In the genomic region with DNA sequence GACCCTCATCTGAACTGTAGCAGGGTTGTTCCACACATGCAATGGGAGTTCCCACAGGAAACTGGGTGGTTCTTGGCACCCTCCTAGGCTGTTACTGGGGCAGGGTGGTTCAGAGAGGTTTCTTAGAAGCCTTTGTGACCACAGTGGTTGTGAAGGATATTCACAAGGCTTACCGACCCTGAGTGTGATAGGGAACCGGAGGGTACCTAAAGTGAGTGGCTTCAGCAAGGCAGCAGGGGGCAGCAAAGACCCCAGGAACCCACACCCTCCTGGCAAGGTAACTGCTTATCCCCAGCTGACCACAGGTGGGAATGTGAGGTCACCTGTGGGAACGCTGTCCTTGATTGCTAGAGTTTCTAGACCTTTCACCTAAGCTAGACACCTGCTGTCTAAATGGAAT, we compare ENCODE assay signal across 10 mouse cellular contexts.
A peak's percentile ranks its signal among the peaks of the same experiment; 100 is the strongest.
DNase-seq lines count a peak whose midpoint lies in the region; ATAC-seq lines count a peak whose summit lies in the region.
"Had no signal": no experiment of that assay in that cellular context is flagged by ENCODE, and none has a peak within 500 bp of the region (broad histone marks: within the 10 kb centered on the region; RNA-seq: fewer than 3 reads in every experiment).

No protein-coding gene starts in this region.

- H3K27me3 ChIP-seq in neural tube, embryonic 11.5 days (ENCODE audit: control insufficient read depth, insufficient read depth, low read length): no peaks in the 10 kb centered on the region
- no peaks in the 10 kb centered on the region for H3K27me3 ChIP-seq in neural tube, embryonic 15.5 days (replicated peaks)
- no peaks in the 10 kb centered on the region for H3K27me3 ChIP-seq in limb, embryonic 12.5 days
- H3K27me3 ChIP-seq: heart, embryonic 13.5 days had no signal

- H3K4me1 ChIP-seq in neural tube, embryonic 11.5 days (ENCODE audit: control insufficient read depth, insufficient read depth, low read length): no peaks in the 10 kb centered on the region
- H3K4me1 ChIP-seq in neural tube, embryonic 15.5 days: no peaks in the 10 kb centered on the region
- peaks cover 11% of the 10 kb centered on the region for H3K4me1 ChIP-seq in limb, embryonic 12.5 days (replicated peaks)
- H3K4me1 ChIP-seq: heart, embryonic 13.5 days had no signal

- H3K27ac ChIP-seq in neural tube, embryonic 11.5 days (ENCODE audit: low read depth, low read length): no peak overlapping the region
- no peak overlapping the region for H3K27ac ChIP-seq in neural tube, embryonic 15.5 days (replicated peaks)
- no peak overlapping the region for H3K27ac ChIP-seq in limb, embryonic 12.5 days
- H3K27ac ChIP-seq: heart, embryonic 13.5 days had no signal

- H3K4me3 ChIP-seq in neural tube, embryonic 11.5 days (ENCODE audit: low read depth, low read length): no peak overlapping the region
- no peak overlapping the region for H3K4me3 ChIP-seq in neural tube, embryonic 15.5 days (replicated peaks)
- H3K4me3 ChIP-seq in limb, embryonic 12.5 days (replicated peaks): no peak overlapping the region
- H3K4me3 ChIP-seq: heart, embryonic 13.5 days; megakaryocyte, embryonic 14.5 days had no signal

- peak; percentile 44 to 61 for DNase-seq in cerebellum, postnatal 25 days
- no peak for DNase-seq in cerebellum, adult 8-10 months
- DNase-seq in neural tube, embryonic 11.5 days (ENCODE audit: low spot score): peak; percentile 34
- peak; percentile 26 to 73 for DNase-seq in spleen, postnatal 4 days (ENCODE audit: low spot score in 2 of 2)
- DNase-seq in layer of hippocampus, adult 9-11 months: no peak
- DNase-seq in gastrocnemius, postnatal 10 days: no peak

- WGBS in neural tube, embryonic 11.5 days: 47% methylated on average over 3 of the region's 3 CpGs
- WGBS in neural tube, embryonic 15.5 days: 49% methylated on average over 3 of the region's 3 CpGs
- 41% methylated on average over 3 of the region's 3 CpGs for WGBS in limb, embryonic 12.5 days

- no peaks in the 10 kb centered on the region for H3K36me3 ChIP-seq in neural tube, embryonic 11.5 days (ENCODE audit: control insufficient read depth, insufficient read depth, low read length)
- H3K36me3 ChIP-seq in neural tube, embryonic 15.5 days: no peaks in the 10 kb centered on the region
- H3K36me3 ChIP-seq in limb, embryonic 12.5 days: no peaks in the 10 kb centered on the region
- H3K36me3 ChIP-seq: heart, embryonic 13.5 days had no signal

- ATAC-seq in neural tube, embryonic 11.5 days (ENCODE audit: insufficient read depth, low FRiP score, low TSS enrichment): no peak
- no peak for ATAC-seq in neural tube, embryonic 15.5 days (ENCODE audit: low FRiP score)
- ATAC-seq in limb, embryonic 12.5 days (ENCODE audit: insufficient number of reproducible peaks, insufficient read depth, low FRiP score, low TSS enrichment, low read depth): peak; percentile 42; the same call in 1 of the 2 replicates

- no peak overlapping the region for H3K9ac ChIP-seq in neural tube, embryonic 11.5 days (ENCODE audit: low read length)
- H3K9ac ChIP-seq in neural tube, embryonic 15.5 days (replicated peaks): no peak overlapping the region
- H3K9ac ChIP-seq in limb, embryonic 12.5 days (replicated peaks): no peak overlapping the region
- H3K9ac ChIP-seq: heart, embryonic 13.5 days had no signal

- H3K9me3 ChIP-seq in neural tube, embryonic 11.5 days (ENCODE audit: control insufficient read depth, low read length): no peaks in the 10 kb centered on the region
- no peaks in the 10 kb centered on the region for H3K9me3 ChIP-seq in neural tube, embryonic 15.5 days (replicated peaks)
- no peaks in the 10 kb centered on the region for H3K9me3 ChIP-seq in limb, embryonic 12.5 days
- H3K9me3 ChIP-seq: heart, embryonic 13.5 days had no signal

- no peak overlapping the region for H3K4me2 ChIP-seq in neural tube, embryonic 11.5 days (ENCODE audit: low read depth)
- no peak overlapping the region for H3K4me2 ChIP-seq in neural tube, embryonic 15.5 days
- H3K4me2 ChIP-seq in limb, embryonic 12.5 days: no peak overlapping the region
- H3K4me2 ChIP-seq: heart, embryonic 13.5 days had no signal

Comparison
In these comparisons a context has a peak if more than half of its experiments do, and no peak if none do; other contexts are left out.
1. DNase-seq: peak in cerebellum, postnatal 25 days (2 of 2), neural tube, embryonic 11.5 days (single experiment) and spleen, postnatal 4 days (2 of 2); none in cerebellum, adult 8-10 months (single experiment), layer of hippocampus, adult 9-11 months (single experiment) and gastrocnemius, postnatal 10 days (single experiment).